Mouse (Mus musculus) adrenal gland, adult (tissue): Measurements from ENCODE around the gene Zfr2.

Experiments used
- DNase-seq, 2 experiments: peaks; one replicate each; pipeline ENCODE4 v3.0.0; 2022 to 2023; ENCODE audit warnings: low spot score in 1 of 2; ENCODE audit not compliant: inconsistent age in 2 of 2

The Zfr2 gene

DNA sequence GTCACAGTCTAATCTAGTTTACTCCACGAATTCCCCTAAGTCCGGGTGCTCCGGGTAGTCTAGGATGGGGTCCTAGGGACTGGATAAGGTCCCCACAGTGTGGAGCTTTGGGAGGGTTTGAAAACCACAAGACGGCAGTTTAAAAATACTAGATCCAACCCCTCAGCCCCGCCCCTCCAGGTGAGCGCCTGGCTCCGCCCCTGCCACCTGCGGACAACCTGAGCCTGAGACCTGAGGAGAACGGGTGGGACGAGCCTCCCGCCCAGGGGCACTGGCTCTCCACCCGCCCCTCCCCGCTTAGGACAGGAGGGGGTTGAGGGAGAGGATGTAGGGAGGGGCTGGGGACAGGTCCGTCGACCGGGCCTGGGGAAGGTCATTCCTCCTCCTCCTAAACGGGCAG lies 51.8 kb downstream of the Zfr2 start:
- DNase-seq = no peak

GRCm38 (mm10) chr10:81285694-81286450 lies 52.9 kb downstream of the Zfr2 start:
- peak; percentile 86 to 94 for DNase-seq

GRCm38 (mm10) chr10:81286586-81286985 lies 53.6 kb downstream of the Zfr2 start:
- no peak for DNase-seq

DNA sequence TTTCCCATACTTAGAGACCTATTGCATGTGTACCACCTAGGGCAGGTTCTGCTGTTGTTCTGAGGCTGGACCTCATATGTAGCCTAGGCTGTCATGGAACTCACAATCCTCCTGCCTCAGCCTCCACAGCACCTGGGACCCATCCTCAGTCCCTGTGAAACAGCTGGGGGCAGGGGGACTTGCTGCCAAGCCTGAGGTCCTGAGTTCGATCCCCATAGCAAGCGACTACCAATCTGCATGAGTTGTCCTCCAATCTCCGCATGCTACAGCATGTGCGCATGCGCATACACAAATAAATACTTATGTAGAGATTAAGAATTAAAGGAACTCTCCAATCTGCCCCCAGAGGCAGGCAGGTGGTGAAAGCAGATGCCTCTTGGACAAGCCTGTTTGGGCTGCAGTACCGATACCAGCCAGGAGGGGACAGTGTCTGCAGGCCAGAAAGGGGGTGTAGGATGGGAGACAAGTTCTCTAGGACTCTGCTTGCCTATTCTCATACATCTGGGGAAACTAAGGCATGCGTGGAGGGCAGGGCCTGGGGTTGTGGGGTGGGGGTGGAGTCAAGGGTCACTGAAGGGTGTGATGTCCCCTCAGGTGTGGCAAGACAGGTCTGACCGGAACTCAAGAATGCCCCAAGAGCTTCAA lies 54.7 kb downstream of the Zfr2 start:
- DNase-seq = peak in 1 of 2 experiments; percentile 80

- DNase-seq = peak in 1 of 2 experiments; percentile 74
These were observed 55.6 kb downstream of the Zfr2 start for GRCm38 (mm10) chr10:81288601-81289000.

- DNase-seq = peak; percentile 66 to 81
These were observed 56.3 kb downstream of the Zfr2 start for GRCm38 (mm10) chr10:81289278-81289677.

GRCm38 (mm10) chr10:81289811-81290210 lies 56.9 kb downstream of the Zfr2 start:
- DNase-seq = peak in 1 of 2 experiments; percentile 50

- peak in 1 of 2 experiments; percentile 56 for DNase-seq
These were observed 57.9 kb downstream of the Zfr2 start for GRCm38 (mm10) chr10:81290698-81291460.

- DNase-seq = no peak
These were observed 58.7 kb downstream of the Zfr2 start, which contains the start of gene Tjp3 for GRCm38 (mm10) chr10:81291511-81292104. Gene Tjp3, minus strand, starts transcription at chr10:81291581.

DNA sequence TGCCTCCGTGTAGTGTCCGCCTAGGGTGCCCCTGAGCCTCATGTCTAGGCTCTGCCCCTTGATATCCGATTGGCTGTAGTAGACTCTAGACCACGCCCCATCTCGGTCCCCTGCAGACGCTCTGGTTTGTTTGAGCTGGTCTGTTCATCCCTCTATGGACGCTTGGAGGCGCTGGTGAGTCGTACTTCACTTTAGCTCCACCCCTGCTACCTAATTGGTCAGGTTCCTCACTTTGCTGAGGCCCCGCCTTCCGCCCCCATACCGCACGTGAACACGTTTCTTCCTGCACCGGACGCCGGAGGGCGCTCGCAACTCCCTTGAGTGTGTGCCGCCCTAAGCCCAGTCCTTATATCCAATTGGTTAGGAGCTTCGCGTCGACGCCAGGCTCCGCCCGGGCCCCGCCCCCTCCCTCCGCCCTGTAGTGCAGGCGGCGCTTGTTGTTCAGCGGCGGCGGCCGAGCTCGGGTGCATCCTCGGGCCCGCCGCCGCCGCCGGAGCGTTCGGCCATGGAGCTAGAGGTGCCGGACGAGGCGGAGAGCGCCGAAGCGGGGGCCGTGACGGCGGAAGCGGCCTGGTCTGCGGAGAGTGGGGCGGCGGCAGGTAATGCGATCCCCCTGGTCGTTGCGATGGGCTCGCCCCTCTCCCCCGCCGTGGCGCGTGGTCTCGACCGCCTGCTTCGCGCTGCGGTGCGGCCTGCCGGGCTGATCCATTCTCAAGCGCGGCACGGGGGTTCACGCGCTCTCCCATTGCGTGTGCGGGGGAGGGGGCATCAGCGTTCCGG lies 59.8 kb downstream of the Zfr2 start, which contains the start of gene Pip5k1c:
Gene Pip5k1c (plus strand): TSS at position 410 of the 780 bp plus-strand sequence.
- peak; percentile 100 for DNase-seq

DNA sequence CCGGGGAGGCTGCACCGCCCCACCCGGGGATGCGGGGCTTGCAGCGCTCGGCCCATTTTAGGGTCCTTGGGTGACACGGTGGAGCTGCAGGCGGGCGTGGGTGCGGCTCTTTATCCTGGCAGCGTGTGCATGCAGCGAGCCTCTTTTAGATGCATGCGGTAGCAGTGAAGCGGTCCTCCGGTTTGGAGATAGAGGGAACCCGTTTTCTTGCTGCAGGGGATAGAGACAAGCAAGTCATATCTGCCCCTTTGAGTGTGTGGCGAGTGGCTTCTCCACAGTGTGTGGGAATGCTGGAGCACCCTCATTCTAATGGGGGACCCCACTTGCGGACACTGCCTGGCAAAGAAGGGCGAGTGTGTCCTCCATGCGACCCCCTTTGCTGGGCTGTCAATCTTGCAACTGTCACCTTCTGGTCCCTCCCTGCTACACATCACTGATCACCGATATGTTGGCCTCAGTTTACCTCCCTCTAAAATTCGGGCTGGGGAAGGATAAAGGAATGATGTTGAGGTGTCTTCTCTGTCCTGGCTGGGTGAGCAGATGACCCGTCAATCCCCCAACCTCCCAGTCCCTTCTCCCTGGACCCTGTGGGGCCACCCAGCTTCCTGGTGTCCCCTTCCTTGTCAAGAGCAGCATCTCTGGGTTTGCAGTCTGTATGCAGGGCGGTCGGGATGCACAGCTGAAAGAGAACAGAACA lies 60.5 kb downstream of the Zfr2 start:
- DNase-seq = no peak

- DNase-seq = no peak
These were observed 61.5 kb downstream of the Zfr2 start for GRCm38 (mm10) chr10:81294442-81294841.

- no peak for DNase-seq
These were observed 62.2 kb downstream of the Zfr2 start for GRCm38 (mm10) chr10:81295185-81295584.

DNA sequence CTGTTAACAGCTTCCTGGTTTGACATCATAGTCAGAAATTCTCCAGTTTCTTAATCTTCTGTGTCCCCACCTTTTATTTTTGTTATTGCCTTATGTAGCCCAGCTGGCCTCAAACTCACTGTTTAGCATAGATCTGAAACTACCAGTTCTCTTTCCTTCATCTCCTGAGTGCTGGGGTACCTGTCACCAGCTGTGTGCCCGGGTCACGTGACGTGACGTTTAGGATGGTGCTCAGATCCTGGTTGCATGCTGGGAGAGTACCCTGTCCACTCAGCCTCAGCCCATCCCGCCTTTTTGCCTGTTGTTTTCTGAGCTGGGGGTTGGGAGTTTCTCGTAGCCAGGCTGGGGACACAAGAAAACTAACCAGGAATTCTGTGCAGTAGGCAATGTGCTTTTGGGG lies 64.3 kb downstream of the Zfr2 start:
- DNase-seq = no peak

GRCm38 (mm10) chr10:81297845-81298244 lies 64.9 kb downstream of the Zfr2 start:
- DNase-seq = peak; percentile 67 to 81

GRCm38 (mm10) chr10:81298369-81299100 lies 65.6 kb downstream of the Zfr2 start:
- DNase-seq = peak in 1 of 2 experiments; percentile 47

DNA sequence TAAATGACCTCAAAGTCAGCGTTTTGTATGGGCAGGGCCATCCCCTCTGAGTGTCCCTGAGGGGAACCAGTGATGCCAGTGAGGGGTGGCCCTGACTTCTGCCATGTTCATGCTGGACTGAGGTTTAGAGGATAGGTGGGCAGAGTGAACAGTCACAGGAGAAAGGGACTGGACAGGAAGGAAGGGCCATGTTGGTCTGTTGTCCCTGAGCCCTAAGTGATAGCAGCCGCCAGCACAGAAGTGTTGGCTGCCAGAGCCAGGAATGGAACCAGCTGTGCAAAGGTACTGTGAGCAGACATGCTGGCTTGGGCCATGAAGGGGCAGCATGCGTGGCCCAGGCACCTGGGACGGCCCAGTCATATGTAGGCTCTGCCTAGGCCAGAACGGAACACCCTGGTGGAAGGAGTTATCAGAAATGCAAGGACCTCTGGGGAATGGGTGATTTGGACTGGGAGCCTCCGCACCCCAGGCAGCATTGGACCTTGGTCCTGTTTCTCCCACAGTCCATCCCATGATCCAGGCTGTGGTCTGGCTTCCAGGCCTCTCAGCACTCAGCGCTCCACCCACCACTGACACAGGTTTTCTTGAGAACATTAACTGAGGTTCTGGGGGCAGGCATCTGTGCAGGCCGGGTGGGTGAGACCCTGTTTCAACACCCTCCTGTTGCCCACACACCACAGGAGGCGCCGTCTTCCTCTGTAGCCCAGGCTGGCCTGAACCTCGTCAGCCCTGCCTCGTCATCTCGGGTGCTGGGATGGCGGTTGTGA lies 66.8 kb downstream of the Zfr2 start:
- DNase-seq = no peak

DNA sequence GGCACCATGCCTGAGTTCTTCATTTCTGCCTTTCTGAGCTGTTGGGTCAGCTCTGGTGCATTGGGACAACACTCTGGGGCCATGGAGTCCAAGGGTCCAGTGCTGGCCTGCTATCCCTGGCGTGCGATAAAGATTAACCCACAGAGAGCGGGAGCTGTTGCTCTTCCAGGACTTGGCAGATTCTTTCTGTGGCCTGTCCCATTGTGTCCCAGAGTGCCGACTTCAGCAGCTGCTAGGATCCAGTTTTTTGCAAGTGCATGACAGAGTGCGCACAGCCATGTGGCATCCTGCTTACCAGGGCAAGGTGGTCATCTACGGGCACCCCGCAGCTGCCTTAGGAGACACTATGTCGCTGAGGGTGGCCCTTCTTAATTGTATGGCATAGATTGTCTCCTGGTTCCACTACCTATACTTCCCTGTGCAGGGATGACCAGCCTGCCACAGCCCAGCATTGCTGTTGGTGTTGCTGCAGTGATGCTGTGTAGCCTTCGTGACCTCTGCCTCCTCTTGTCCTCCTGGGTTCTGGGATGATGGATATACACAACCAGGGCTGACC lies 67.5 kb downstream of the Zfr2 start:
- no peak for DNase-seq
